Mouse (Mus musculus) adrenal gland, adult 10 weeks (tissue): ENCODE measurements around the gene Slc25a42. TPM values are rescaled to one million over a fixed set of nuclear protein-coding genes. Genes with fewer than 3 reads are reported as not detected.

Experiments used
- polyA plus RNA-seq: library from polyadenylated mRNA; stranded (reverse); fragments of 350-450 nt; fragmentation: Illumina TruSeq; extraction: RNeasy Lipid Tissue Mini Kit (QIAGEN cat#74804); gene quantifications from one replicate; pipeline ENCODE4 v1.2.3, GENCODE M21; 2014; ENCODE audit warnings: low read depth, low replicate concordance

Gene Slc25a42
- polyA plus RNA-seq = 3.5 TPM

GRCm38 (mm10) chr8:70212112-70213055, at the start of gene Slc25a42:
Slc25a42 (minus strand) TSS chr8:70212305.

DNA sequence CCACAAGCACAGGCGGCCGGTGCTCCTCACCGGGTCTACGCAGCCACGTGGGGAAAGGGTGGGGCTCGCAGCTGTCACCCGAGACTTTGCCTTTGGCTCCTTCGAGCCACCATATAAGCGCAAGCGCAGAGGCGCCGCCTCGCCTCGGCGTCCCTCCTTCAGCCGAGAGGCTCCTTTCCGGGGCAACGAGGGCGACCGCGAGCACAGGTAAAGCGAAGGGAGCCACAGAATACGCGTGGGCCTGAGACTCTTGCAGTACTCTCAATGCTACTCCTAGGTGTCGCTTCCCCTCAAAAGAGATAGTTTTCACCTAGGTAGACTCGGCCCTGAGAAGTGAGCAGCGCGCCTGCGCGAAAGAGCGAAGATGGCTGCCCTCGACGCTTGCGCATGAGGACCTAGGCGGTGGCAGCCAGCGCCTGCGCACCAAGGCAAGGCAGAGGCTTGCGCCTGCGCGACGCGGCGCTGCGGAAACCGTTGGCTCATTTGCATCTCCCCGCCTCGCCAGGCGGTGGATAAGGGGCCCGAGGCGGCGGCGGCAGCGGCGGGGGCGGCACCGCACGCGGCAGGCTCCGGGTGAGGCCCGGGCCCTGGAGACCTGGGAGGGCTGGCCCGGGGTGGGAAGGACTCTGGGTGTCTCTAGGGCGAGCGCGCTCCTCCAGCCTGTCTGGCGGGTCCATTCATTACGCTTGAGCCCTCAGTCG, 22.1 kb upstream of the Slc25a42 start, which contains the start of the genes Sugp2 and Armc6:
Gene Sugp2, plus strand, starts transcription at position 147 of the 701 bp plus-strand sequence.
Gene Armc6, minus strand, starts transcription at position 387 of the 701 bp plus-strand sequence.

GRCm38 (mm10) chr8:70172043-70172681, 39.9 kb downstream of the Slc25a42 start, which contains the start of gene Tmem161a:
Tmem161a (plus strand) TSS chr8:70172356.

DNA sequence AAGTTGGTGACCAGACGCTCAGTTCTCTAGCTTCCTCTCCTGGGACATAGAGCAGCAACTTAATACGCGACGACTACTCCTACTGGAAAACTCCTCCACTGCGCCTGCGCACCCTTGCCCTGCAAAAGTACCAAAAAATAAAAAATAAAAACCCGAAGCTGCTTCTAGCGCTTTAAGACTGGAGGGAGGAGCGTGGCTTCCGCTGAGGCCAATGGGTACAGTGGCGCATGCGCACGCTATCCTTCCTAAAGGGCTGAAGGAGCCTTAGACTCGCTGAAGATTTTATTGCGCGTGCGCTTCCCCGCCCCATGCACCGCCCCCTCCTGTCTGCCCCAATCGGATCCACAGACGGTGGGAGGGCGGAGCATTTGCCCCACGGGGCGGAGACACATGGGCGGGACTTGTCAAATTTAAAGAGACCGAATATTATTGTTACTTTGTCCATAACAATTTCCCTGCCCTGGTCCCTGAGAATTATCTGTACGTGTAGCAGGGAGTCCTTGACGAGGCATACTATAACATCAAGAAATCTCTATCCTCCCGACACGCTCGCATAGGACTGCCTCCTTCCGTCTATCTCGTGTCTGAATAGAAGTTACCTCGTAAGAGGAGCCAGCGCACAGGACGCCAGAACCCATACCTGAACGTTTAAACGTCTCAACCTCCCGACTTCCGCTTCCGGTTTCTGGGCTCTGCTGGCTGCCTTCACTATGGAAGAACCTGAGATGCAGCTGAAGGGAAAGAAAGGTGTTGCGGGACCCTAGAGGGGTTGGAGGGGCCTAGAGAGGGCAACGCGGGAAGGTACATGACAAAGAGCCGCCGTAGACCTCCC, 72.9 kb downstream of the Slc25a42 start, which contains the start of the genes Rfxank, Borcs8 and Mef2b:
Gene Rfxank, minus strand, starts transcription at position 129 of the 832 bp plus-strand sequence.
Gene Borcs8, plus strand, starts transcription at position 474 of the 832 bp plus-strand sequence.
Gene Mef2b, plus strand, starts transcription at position 686 of the 832 bp plus-strand sequence.

Other genes starting within 250 kb of the Slc25a42 start
- 12.7 TPM for gene Gatad2a, start 215.9 kb downstream of the Slc25a42 start, polyA plus RNA-seq
- 10.1 TPM for gene Mau2, start 169.6 kb downstream of the Slc25a42 start, polyA plus RNA-seq
- gene Sugp1, start 169.5 kb downstream of the Slc25a42 start, polyA plus RNA-seq = 6.7 TPM
- gene Tm6sf2, start 139.4 kb downstream of the Slc25a42 start, polyA plus RNA-seq = not detected
- not detected for gene Hapln4, start 128.8 kb downstream of the Slc25a42 start, polyA plus RNA-seq
- gene Ncan, start 91.4 kb downstream of the Slc25a42 start, polyA plus RNA-seq = not detected
- gene Nr2c2ap, start 81.0 kb downstream of the Slc25a42 start, polyA plus RNA-seq = 1.6 TPM
- 0.52 TPM for gene Rfxank, start 73.2 kb downstream of the Slc25a42 start, polyA plus RNA-seq
- 11.1 TPM for gene Borcs8, start 72.8 kb downstream of the Slc25a42 start, polyA plus RNA-seq
- gene Mef2b, start 72.6 kb downstream of the Slc25a42 start, polyA plus RNA-seq = not detected
- 7.5 TPM for gene Tmem161a, start 39.9 kb downstream of the Slc25a42 start, polyA plus RNA-seq
- 5.9 TPM for gene Sugp2, start 21.9 kb upstream of the Slc25a42 start, polyA plus RNA-seq
- gene Armc6, start 22.2 kb upstream of the Slc25a42 start, polyA plus RNA-seq = 0.29 TPM
- gene Homer3, start 70.5 kb upstream of the Slc25a42 start, polyA plus RNA-seq = not detected
- 4.1 TPM for gene Ddx49, start 90.2 kb upstream of the Slc25a42 start, polyA plus RNA-seq
- 0.82 TPM for gene Cope, start 90.2 kb upstream of the Slc25a42 start, polyA plus RNA-seq
- gene Cers1, start 103.5 kb upstream of the Slc25a42 start, polyA plus RNA-seq = not detected
- not detected for gene Gdf1, start 117.5 kb upstream of the Slc25a42 start, polyA plus RNA-seq
- 4.0 TPM for gene Upf1, start 141.0 kb upstream of the Slc25a42 start, polyA plus RNA-seq
- not detected for gene Comp, start 161.3 kb upstream of the Slc25a42 start, polyA plus RNA-seq
- gene Crtc1, start 227.3 kb upstream of the Slc25a42 start, polyA plus RNA-seq = 2.6 TPM